Mouse (Mus musculus): ENCODE data around the gene Kcnv2.

DNA sequence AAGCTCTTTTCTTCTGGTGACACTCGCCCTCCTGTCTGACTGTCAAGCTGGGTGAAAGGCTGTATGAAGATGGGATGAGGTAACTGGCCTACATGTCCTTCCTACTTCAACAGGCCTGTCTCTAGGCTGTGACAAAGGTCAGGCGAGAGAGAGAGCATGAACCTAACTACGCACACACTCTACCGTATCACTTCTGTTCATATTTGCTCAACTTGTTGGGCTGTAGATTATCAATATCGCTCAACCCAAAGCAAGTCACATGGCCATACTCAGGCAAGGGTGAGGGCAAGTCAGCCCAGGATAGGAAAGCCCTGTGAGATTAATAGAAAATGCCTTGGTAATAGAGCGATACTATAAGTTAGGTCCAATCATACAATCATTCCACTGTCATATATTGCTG, 5.2 kb downstream of the Kcnv2 start:
- no peak for TF ChIP-seq CTCF (IDR thresholded peaks at IDR 0.05; ENCODE audit: borderline replicate concordance, control insufficient read depth, extremely low read depth, insufficient read depth, low read length, poor library complexity)
- no peak for TF ChIP-seq POLR2A (IDR thresholded peaks at IDR 0.05; ENCODE audit: control insufficient read depth, extremely low read depth, insufficient read depth, low read length, poor library complexity)
